Mouse (Mus musculus) intestine, embryonic 16.5 days (tissue): ENCODE results near the gene Elf3. TPM values are rescaled to one million over a fixed set of nuclear protein-coding genes. Genes with fewer than 3 reads are reported as not detected.

Experiments
- ATAC-seq: fragments of 200-750 bp; cut with Nextera tagmentation; 2 replicates; pipeline ENCODE4 v1.8.0; 2017; ENCODE audit warnings: moderate TSS enrichment, moderate library complexity
- H3K27ac ChIP-seq: fragments of 300-500 bp; sonication (generic); 2 replicates; pipeline ENCODE4 v1.5.1; 2014; ENCODE audit warnings: mild to moderate bottlenecking, low read length
- H3K27me3 ChIP-seq: fragments of 300-500 bp; sonication (generic); replicated peaks from 2 replicates; pipeline ENCODE4 v1.6.1; 2014; ENCODE audit warnings: low read length, control low read depth, mixed read lengths; ENCODE audit not compliant: control insufficient read depth, insufficient read depth
- H3K36me3 ChIP-seq: fragments of 300-500 bp; sonication (generic); 2 replicates; pipeline ENCODE4 v1.6.1; 2014; ENCODE audit warnings: low read length, control low read depth; ENCODE audit not compliant: control insufficient read depth, insufficient read depth
- H3K4me1 ChIP-seq: fragments of 300-500 bp; sonication (generic); 2 replicates; pipeline ENCODE4 v1.6.1; 2014; ENCODE audit warnings: low read length, control low read depth, mixed read lengths; ENCODE audit not compliant: control insufficient read depth, insufficient read depth
- H3K4me2 ChIP-seq: fragments of 300-500 bp; sonication (generic); 2 replicates; pipeline ENCODE4 v1.6.1; 2014; ENCODE audit warnings: low read depth, low read length, control low read depth
- H3K4me3 ChIP-seq: fragments of 300-500 bp; sonication (generic); 2 replicates; pipeline ENCODE4 v1.5.1; 2014; ENCODE audit warnings: mild to moderate bottlenecking, low read length
- H3K9ac ChIP-seq: fragments of 300-500 bp; sonication (generic); 2 replicates; pipeline ENCODE4 v1.6.1; 2014; ENCODE audit warnings: low read depth, low read length
- H3K9me3 ChIP-seq: fragments of 300-500 bp; sonication (generic); 2 replicates; pipeline ENCODE4 v1.6.1; 2016; ENCODE audit warnings: low read length, control low read depth; ENCODE audit not compliant: control insufficient read depth
- WGBS: fragments of 180-500 bp; shearing (Covaris S2); extraction: QIAGEN DNeasy Blood & Tissue Kit; methylation state at CpG from one replicate; pipeline ENCODE4 v1.1.7; 2014; 5-methylcytosine and 5-hydroxymethylcytosine counted together
- polyA plus RNA-seq: library from polyadenylated mRNA; unstranded; fragments of >200 nt; fragmentation: Nextera tagmentation; extraction: Ambion mirVana; gene quantifications from 2 replicates; pipeline ENCODE4 v1.2.1, GENCODE M21; 2015

Elf3 gene
- polyA plus RNA-seq, result 264 and 267 TPM in 2 replicates

- Histone ChIP-seq H3K27me3 (no peaks in the 10 kb centered on the region), H3K9me3 (no peaks in the 10 kb centered on the region), H3K36me3 (peaks cover 5% of the 10 kb centered on the region), H3K4me2 (peak within 1 kb of the TSS; percentile 62), H3K9ac (peak within 1 kb of the TSS; percentile 76), H3K27ac (peak within 1 kb of the TSS; percentile 96), H3K4me3 (peak within 1 kb of the TSS; percentile 50), H3K4me1 (peaks cover 4% of the 10 kb centered on the region; the same call in 1 of the 2 replicates)
- 10% methylated on average over 19 of the region's 19 CpGs for WGBS
- peak; percentile 90 for ATAC-seq
Observed at GRCm38 (mm10) chr1:135258380-135259127, at the start of gene Elf3. TSS of gene Elf3 (minus strand) at chr1:135258568.

GRCm38 (mm10) chr1:135290908-135291307 lies 32.5 kb upstream of the Elf3 start:
- no peaks in the 10 kb centered on the region for H3K9me3 ChIP-seq
- 75% methylated on average over 5 of the region's 5 CpGs for WGBS
- no peaks in the 10 kb centered on the region for H3K4me1 ChIP-seq
- ATAC-seq, result no peak
- no peak overlapping the region for H3K9ac ChIP-seq
- no peaks in the 10 kb centered on the region for H3K27me3 ChIP-seq
- no peak overlapping the region for H3K4me2 ChIP-seq
- no peak overlapping the region for H3K4me3 ChIP-seq
- H3K27ac ChIP-seq, result no peak overlapping the region
- H3K36me3 ChIP-seq, result peaks cover 6% of the 10 kb centered on the region; the same call in 1 of the 2 replicates

GRCm38 (mm10) chr1:135286311-135286710 lies 27.9 kb upstream of the Elf3 start:
- H3K27ac ChIP-seq, result no peak overlapping the region
- 54% methylated on average over 2 of the region's 2 CpGs for WGBS

GRCm38 (mm10) chr1:135283826-135284291 lies 25.5 kb upstream of the Elf3 start, which contains the start of gene Rnpep:
TSS of gene Rnpep (minus strand) at chr1:135284084.
- H3K36me3 ChIP-seq, result no peaks in the 10 kb centered on the region
- H3K27me3 ChIP-seq, result no peaks in the 10 kb centered on the region
- peak within 1 kb of the TSS; percentile 96 for H3K4me3 ChIP-seq
- H3K9me3 ChIP-seq, result no peaks in the 10 kb centered on the region
- H3K9ac ChIP-seq, result peak within 1 kb of the TSS; percentile 98
- peak within 1 kb of the TSS; percentile 60 for H3K4me2 ChIP-seq
- under 1% methylated on average over 39 of the region's 39 CpGs for WGBS
- H3K4me1 ChIP-seq, result peaks cover 7% of the 10 kb centered on the region; the same call in 1 of the 2 replicates
- ATAC-seq, result peak; percentile 85
- peak within 1 kb of the TSS; percentile 97 for H3K27ac ChIP-seq

More at GRCm38 (mm10) chr1:135286311-135286710, 27.9 kb upstream of the Elf3 start:
- Histone ChIP-seq H3K36me3 (no peaks in the 10 kb centered on the region), H3K27me3 (no peaks in the 10 kb centered on the region), H3K4me1 (peaks cover 2% of the 10 kb centered on the region; the same call in 1 of the 2 replicates), H3K4me3 (no peak overlapping the region), H3K9me3 (no peaks in the 10 kb centered on the region), H3K9ac (no peak overlapping the region), H3K4me2 (no peak overlapping the region)
- ATAC-seq, result no peak

- peak overlapping the region; percentile 97 for H3K27ac ChIP-seq
- H3K27me3 ChIP-seq, result no peaks in the 10 kb centered on the region
- H3K36me3 ChIP-seq, result 0 out of 2 replicates have a peak, but pooled peaks cover 3% of the 10 kb centered on the region
- WGBS, result under 1% methylated on average over 48 of the region's 48 CpGs
- peak; percentile 76 for ATAC-seq
- no peaks in the 10 kb centered on the region for H3K9me3 ChIP-seq
- H3K4me1 ChIP-seq, result peaks cover 7% of the 10 kb centered on the region; the same call in 1 of the 2 replicates
- peak overlapping the region; percentile 98 for H3K9ac ChIP-seq
- peak overlapping the region; percentile 60 for H3K4me2 ChIP-seq
- peak overlapping the region; percentile 96 for H3K4me3 ChIP-seq
Observed at GRCm38 (mm10) chr1:135283287-135283825, 25.0 kb upstream of the Elf3 start.

- peak overlapping the region; percentile 60 for H3K4me2 ChIP-seq
- H3K4me3 ChIP-seq, result peak overlapping the region; percentile 96
- peaks cover 7% of the 10 kb centered on the region; the same call in 1 of the 2 replicates for H3K4me1 ChIP-seq
- peak overlapping the region; percentile 97 for H3K27ac ChIP-seq
- WGBS, result 29% methylated on average over 13 of the region's 13 CpGs
- H3K27me3 ChIP-seq, result no peaks in the 10 kb centered on the region
- H3K9ac ChIP-seq, result peak overlapping the region; percentile 98
- H3K9me3 ChIP-seq, result no peaks in the 10 kb centered on the region
- ATAC-seq, result peak; percentile 73
- H3K36me3 ChIP-seq, result peaks cover 8% of the 10 kb centered on the region; the same call in 1 of the 2 replicates
Observed at GRCm38 (mm10) chr1:135282536-135283286, 24.3 kb upstream of the Elf3 start.

- peaks cover 14% of the 10 kb centered on the region for H3K36me3 ChIP-seq
- peaks cover 7% of the 10 kb centered on the region; the same call in 1 of the 2 replicates for H3K4me1 ChIP-seq
- H3K9ac ChIP-seq, result no peak overlapping the region
- H3K4me3 ChIP-seq, result peak overlapping the region; percentile 96; the same call in 1 of the 2 replicates
- H3K27ac ChIP-seq, result 0 out of 2 replicates have a peak overlapping the region, but pooled peaks have one; percentile 97
- no peak for ATAC-seq
- H3K4me2 ChIP-seq, result peak overlapping the region; percentile 60
- WGBS, result 94% methylated on average over 17 of the region's 17 CpGs
- no peaks in the 10 kb centered on the region for H3K27me3 ChIP-seq
- no peaks in the 10 kb centered on the region for H3K9me3 ChIP-seq
Observed at GRCm38 (mm10) chr1:135281841-135282240, 23.5 kb upstream of the Elf3 start.

- H3K36me3 ChIP-seq, result peaks cover 23% of the 10 kb centered on the region
Observed at GRCm38 (mm10) chr1:135280646-135281045, 22.3 kb upstream of the Elf3 start.

More at GRCm38 (mm10) chr1:135280646-135281045, 22.3 kb upstream of the Elf3 start:
- no peak overlapping the region for H3K27ac ChIP-seq
- H3K9me3 ChIP-seq, result no peaks in the 10 kb centered on the region
- H3K4me1 ChIP-seq, result peaks cover 7% of the 10 kb centered on the region; the same call in 1 of the 2 replicates
- H3K27me3 ChIP-seq, result no peaks in the 10 kb centered on the region
- peak overlapping the region; percentile 24; the same call in 1 of the 2 replicates for H3K9ac ChIP-seq
- no peak overlapping the region for H3K4me3 ChIP-seq
- 68% methylated on average over 9 of the region's 9 CpGs for WGBS
- H3K4me2 ChIP-seq, result no peak overlapping the region
- ATAC-seq, result no peak
